Mouse (Mus musculus) hindbrain, embryonic 12.5 days (tissue): Measurements from ENCODE around the gene Clpb. TPM values are rescaled to one million over a fixed set of nuclear protein-coding genes. Genes with fewer than 3 reads are reported as not detected.

Experiments used
- ATAC-seq: fragments of 200-750 bp; cut with Nextera tagmentation; 2 replicates; pipeline ENCODE4 v1.8.0; 2017; ENCODE audit warnings: moderate TSS enrichment; ENCODE audit not compliant: low FRiP score
- H3K27ac ChIP-seq: fragments of 300-500 bp; sonication (generic); 2 replicates; pipeline ENCODE4 v1.5.1; 2016; ENCODE audit warnings: mild to moderate bottlenecking
- H3K27me3 ChIP-seq: fragments of 300-500 bp; sonication (generic); 2 replicates; pipeline ENCODE4 v1.6.1; 2016; ENCODE audit warnings: mild to moderate bottlenecking
- H3K36me3 ChIP-seq: fragments of 300-500 bp; sonication (generic); 2 replicates; pipeline ENCODE4 v1.6.1; 2016; ENCODE audit warnings: mild to moderate bottlenecking
- H3K4me1 ChIP-seq: fragments of 300-500 bp; sonication (generic); 2 replicates; pipeline ENCODE4 v1.6.1; 2016
- H3K4me2 ChIP-seq: fragments of 300-500 bp; sonication (generic); replicated peaks from 2 replicates; pipeline ENCODE4 v1.6.1; 2016; ENCODE audit warnings: mild to moderate bottlenecking
- H3K4me3 ChIP-seq: fragments of 300-500 bp; sonication (generic); 2 replicates; pipeline ENCODE4 v1.5.1; 2016; ENCODE audit warnings: mild to moderate bottlenecking
- H3K9ac ChIP-seq: fragments of 300-500 bp; sonication (generic); 2 replicates; pipeline ENCODE4 v1.6.1; 2016; ENCODE audit warnings: mild to moderate bottlenecking, moderate library complexity
- H3K9me3 ChIP-seq: fragments of 300-500 bp; sonication (generic); replicated peaks from 2 replicates; pipeline ENCODE4 v1.6.1; 2016; ENCODE audit warnings: mild to moderate bottlenecking
- WGBS: fragments of 180-500 bp; shearing (Covaris S2); methylation state at CpG from one replicate; pipeline ENCODE4 v1.1.7; 2016; 5-methylcytosine and 5-hydroxymethylcytosine counted together
- polyA plus RNA-seq: library from polyadenylated mRNA; unstranded; fragments of >200 nt; fragmentation: Nextera tagmentation; extraction: Ambion mirVana; gene quantifications from 2 replicates; pipeline ENCODE4 v1.2.1, GENCODE M21; 2016

The Clpb gene
- polyA plus RNA-seq, 1 experiment from 2014 or later = 38.4 TPM

- no peaks in the 10 kb centered on the region for H3K9me3 ChIP-seq
- H3K36me3 ChIP-seq = peaks cover 41% of the 10 kb centered on the region
- 0 out of 2 replicates have a peak overlapping the region, but pooled peaks have one; percentile 3 for H3K4me3 ChIP-seq
- no peak for ATAC-seq
- H3K4me1 ChIP-seq = peaks cover 38% of the 10 kb centered on the region
- no peaks in the 10 kb centered on the region for H3K27me3 ChIP-seq
- H3K27ac ChIP-seq = peak overlapping the region; percentile 60
- H3K4me2 ChIP-seq = peak overlapping the region; percentile 92; the same call in 1 of the 2 replicates
- H3K9ac ChIP-seq = peak overlapping the region; percentile 23; the same call in 1 of the 2 replicates
- WGBS = 45% methylated on average over 3 of the region's 3 CpGs
These were observed 170.6 kb downstream of the Clpb start for GRCm38 (mm10) chr7:101833916-101834584.

GRCm38 (mm10) chr7:101834903-101835302 is 171.5 kb downstream of the Clpb start:
- Histone ChIP-seq H3K4me1 (peaks cover 38% of the 10 kb centered on the region), H3K9ac (no peak overlapping the region)
- 62% methylated on average over 3 of the region's 3 CpGs for WGBS

GRCm38 (mm10) chr7:101835457-101836109 is 172.2 kb downstream of the Clpb start:
- H3K9me3 ChIP-seq = no peaks in the 10 kb centered on the region
- peak overlapping the region; percentile 92 for H3K27ac ChIP-seq
- H3K4me3 ChIP-seq = peak overlapping the region; percentile 76
- H3K27me3 ChIP-seq = no peaks in the 10 kb centered on the region
- whole genome bisulfite sequencing = 51% methylated on average over 5 of the region's 5 CpGs
- H3K9ac ChIP-seq = peak overlapping the region; percentile 85; the same call in 1 of the 2 replicates
- H3K4me1 ChIP-seq = peaks cover 38% of the 10 kb centered on the region
- H3K36me3 ChIP-seq = peaks cover 26% of the 10 kb centered on the region
- no peak for ATAC-seq
- peak overlapping the region; percentile 92 for H3K4me2 ChIP-seq

More at GRCm38 (mm10) chr7:101834903-101835302, 171.5 kb downstream of the Clpb start:
- Histone ChIP-seq H3K4me3 (peak overlapping the region; percentile 76; the same call in 1 of the 2 replicates), H3K27me3 (no peaks in the 10 kb centered on the region), H3K27ac (peak overlapping the region; percentile 60; the same call in 1 of the 2 replicates), H3K9me3 (no peaks in the 10 kb centered on the region), H3K36me3 (peaks cover 33% of the 10 kb centered on the region), H3K4me2 (peak overlapping the region; percentile 92)
- ATAC-seq = no peak

- peak overlapping the region; percentile 92 for H3K4me2 ChIP-seq
- H3K9me3 ChIP-seq = no peaks in the 10 kb centered on the region
- WGBS = under 1% methylated on average over 63 of the region's 63 CpGs
- peak overlapping the region; percentile 92 for H3K27ac ChIP-seq
- H3K27me3 ChIP-seq = no peaks in the 10 kb centered on the region
- peaks cover 38% of the 10 kb centered on the region for H3K4me1 ChIP-seq
- peaks cover 16% of the 10 kb centered on the region for H3K36me3 ChIP-seq
- H3K9ac ChIP-seq = peak overlapping the region; percentile 85
- peak; percentile 61 for ATAC-seq
- peak overlapping the region; percentile 76 for H3K4me3 ChIP-seq
These were observed 173.1 kb downstream of the Clpb start for GRCm38 (mm10) chr7:101836271-101837153.

- Histone ChIP-seq H3K36me3 (peaks cover 10% of the 10 kb centered on the region), H3K27me3 (no peaks in the 10 kb centered on the region), H3K4me3 (peak overlapping the region; percentile 76), H3K4me1 (peaks cover 38% of the 10 kb centered on the region), H3K9ac (peak overlapping the region; percentile 85), H3K9me3 (no peaks in the 10 kb centered on the region), H3K4me2 (peak overlapping the region; percentile 92), H3K27ac (peak overlapping the region; percentile 92)
- ATAC-seq = peak; percentile 17
- WGBS = under 1% methylated on average over 20 of the region's 20 CpGs
These were observed 173.7 kb downstream of the Clpb start for GRCm38 (mm10) chr7:101837154-101837605.

GRCm38 (mm10) chr7:101837606-101838471 is 174.4 kb downstream of the Clpb start, which contains the start of gene Inppl1:
Gene Inppl1 (minus strand): TSS chr7:101838229.
- Histone ChIP-seq H3K4me2 (peak within 1 kb of the TSS; percentile 92), H3K36me3 (0 out of 2 replicates have a peak, but pooled peaks cover 4% of the 10 kb centered on the region), H3K27ac (peak within 1 kb of the TSS; percentile 92), H3K4me3 (peak within 1 kb of the TSS; percentile 76), H3K4me1 (peaks cover 38% of the 10 kb centered on the region), H3K9me3 (no peaks in the 10 kb centered on the region), H3K27me3 (no peaks in the 10 kb centered on the region), H3K9ac (peak within 1 kb of the TSS; percentile 85)
- ATAC-seq = peak; percentile 65
- under 1% methylated on average over 58 of the region's 64 CpGs for WGBS

- no peaks in the 10 kb centered on the region for H3K4me1 ChIP-seq
- WGBS = 78% methylated on average over 6 of the region's 6 CpGs
- no peak for ATAC-seq
- H3K9me3 ChIP-seq = no peaks in the 10 kb centered on the region
- no peak overlapping the region for H3K9ac ChIP-seq
- no peak overlapping the region for H3K4me2 ChIP-seq
- H3K4me3 ChIP-seq = no peak overlapping the region
- no peaks in the 10 kb centered on the region for H3K36me3 ChIP-seq
- no peak overlapping the region for H3K27ac ChIP-seq
- no peaks in the 10 kb centered on the region for H3K27me3 ChIP-seq
These were observed 180.8 kb downstream of the Clpb start for GRCm38 (mm10) chr7:101844186-101844585.

Other genes starting within 250 kb of the Clpb start
- gene Pde2a, start 241.9 kb upstream of the Clpb start, polyA plus RNA-seq = 26.9 and 27.4 TPM in 2 replicates
- not detected in 2 replicates for gene Art2b, start 78.0 kb upstream of the Clpb start, polyA plus RNA-seq
- 3.8 and 4.4 TPM in 2 replicates for gene Phox2a, start 154.7 kb downstream of the Clpb start, polyA plus RNA-seq
- gene Inppl1, start 174.6 kb downstream of the Clpb start, polyA plus RNA-seq = 38.6 and 41.9 TPM in 2 replicates
- gene Folr2, start 193.6 kb downstream of the Clpb start, polyA plus RNA-seq = 1.7 and 1.9 TPM in 2 replicates
- 74.9 and 86.7 TPM in 2 replicates for gene Anapc15, start 200.1 kb downstream of the Clpb start, polyA plus RNA-seq
- gene Folr1, start 207.2 kb downstream of the Clpb start, polyA plus RNA-seq = 11.5 and 12.7 TPM in 2 replicates
- gene Lamtor1, start 242.3 kb downstream of the Clpb start, polyA plus RNA-seq = 129 and 130 TPM in 2 replicates
- 0.48 and 0.81 TPM in 2 replicates for gene Tomt, start 242.7 kb downstream of the Clpb start, polyA plus RNA-seq